Mouse (Mus musculus): ENCODE data around the gene Sult5a1.

The Sult5a1 gene

DNA sequence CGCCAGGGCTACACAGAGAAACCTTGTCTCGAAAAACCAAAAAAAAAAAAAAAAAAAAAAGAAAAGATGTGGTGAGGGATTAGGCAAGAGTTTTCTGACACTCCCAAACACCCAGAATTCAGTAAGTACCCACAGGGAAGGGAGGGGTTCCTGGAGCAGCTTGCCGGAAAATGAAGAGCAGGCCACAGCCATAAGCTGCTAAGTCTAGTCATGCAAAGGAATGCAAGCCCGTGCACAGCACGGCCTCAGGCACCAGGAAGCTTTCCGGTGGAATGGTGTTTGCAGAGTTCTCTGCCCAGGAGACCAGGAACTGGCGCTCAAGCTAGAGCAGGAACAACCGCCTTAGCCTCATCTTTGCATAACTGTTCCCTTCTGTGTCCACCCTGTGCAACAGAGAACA is 57.8 kb downstream of the Sult5a1 start:
- DNase-seq: no peak

GRCm38 (mm10) chr8:123097786-123098584 is 60.1 kb downstream of the Sult5a1 start:
- DNase-seq: no peak

GRCm38 (mm10) chr8:123097216-123097615 is 60.9 kb downstream of the Sult5a1 start:
- no peak for DNase-seq

All from kidney, adult 18-20 months (tissue).